Mouse (Mus musculus) mouse embryonic stem cell (cell line): ENCODE data around the gene Dync2li1.

Experiments used
- in situ Hi-C, 2 experiments: fragments of 300-500 bp; cut with MboI; formaldehyde crosslinking; loops; 1 replicate in 1 of 2; 3 replicates in 1 of 2; pipeline ENCODE4 v1.14.3; 2019 to 2020; ENCODE audit warnings: low sequenced_read_pairs in 2 of 2, low pct_unique_long_range_greater_than_20kb in 1 of 2, mixed read lengths in 1 of 2; ENCODE audit not compliant: unreplicated experiment in 1 of 2

Dync2li1 gene

GRCm38 (mm10) chr17:84672376-84673369 lies 46.4 kb downstream of the Dync2li1 start:
- in situ Hi-C loops, result no loop called here

- in situ Hi-C loops, result no loop called here
Measured at GRCm38 (mm10) chr17:84674048-84674447, 47.8 kb downstream of the Dync2li1 start.

- in situ Hi-C loops, result no loop called here
Measured at GRCm38 (mm10) chr17:84675204-84675603, 48.9 kb downstream of the Dync2li1 start.

GRCm38 (mm10) chr17:84675951-84676366 lies 49.7 kb downstream of the Dync2li1 start, which contains the start of gene Abcg8:
Abcg8 (plus strand) TSS chr17:84676302.
- in situ Hi-C loops, result no loop called here

GRCm38 (mm10) chr17:84677595-84677994 lies 51.3 kb downstream of the Dync2li1 start:
- in situ Hi-C loops, result no loop called here

GRCm38 (mm10) chr17:84681670-84682069 lies 55.4 kb downstream of the Dync2li1 start:
- in situ Hi-C loops, result no loop called here

GRCm38 (mm10) chr17:84682734-84683717 lies 56.7 kb downstream of the Dync2li1 start, which contains the start of gene Abcg5:
Abcg5 (minus strand) TSS chr17:84683011.
- in situ Hi-C loops, result no loop called here

- in situ Hi-C loops, result no loop called here
Measured at GRCm38 (mm10) chr17:84684284-84684683, 58.0 kb downstream of the Dync2li1 start.

- in situ Hi-C loops, result no loop called here
Measured at GRCm38 (mm10) chr17:84685286-84685685, 59.0 kb downstream of the Dync2li1 start.

- in situ Hi-C loops, result no loop called here
Measured at GRCm38 (mm10) chr17:84687994-84688393, 61.7 kb downstream of the Dync2li1 start.

GRCm38 (mm10) chr17:84688834-84689233 lies 62.5 kb downstream of the Dync2li1 start:
- in situ Hi-C loops, result no loop called here

- in situ Hi-C loops, result no loop called here
Measured at GRCm38 (mm10) chr17:84689316-84689715, 63.0 kb downstream of the Dync2li1 start.

GRCm38 (mm10) chr17:84690111-84690510 lies 63.8 kb downstream of the Dync2li1 start:
- in situ Hi-C loops, result no loop called here

- in situ Hi-C loops, result no loop called here
Measured at GRCm38 (mm10) chr17:84693741-84694140, 67.4 kb downstream of the Dync2li1 start.

- in situ Hi-C loops, result no loop called here
Measured at GRCm38 (mm10) chr17:84696537-84696936, 70.2 kb downstream of the Dync2li1 start.

- in situ Hi-C loops, result no loop called here
Measured at GRCm38 (mm10) chr17:84698727-84699126, 72.4 kb downstream of the Dync2li1 start.
